Mouse (Mus musculus) heart, postnatal 0 days (tissue): ENCODE results near the gene Pwwp2b. TPM values are rescaled to one million over a fixed set of nuclear protein-coding genes. Genes with fewer than 3 reads are reported as not detected.

Source experiments
- ATAC-seq: fragments of 200-750 bp; cut with Nextera tagmentation; 2 replicates; pipeline ENCODE4 v1.8.0; 2017; ENCODE audit warnings: low read depth, moderate number of reproducible peaks, moderate library complexity; ENCODE audit not compliant: insufficient read depth
- DNase-seq: peaks from one replicate; pipeline ENCODE4 v3.0.0-alpha.2; 2016; ENCODE audit warnings: low spot score
- H3K27ac ChIP-seq: fragments of 300-500 bp; sonication (generic); 2 replicates; pipeline ENCODE4 v1.5.1; 2014; ENCODE audit warnings: low read depth, mild to moderate bottlenecking
- H3K27me3 ChIP-seq: fragments of 300-500 bp; sonication (generic); 2 replicates; pipeline ENCODE4 v1.6.1; 2014; ENCODE audit warnings: low read length, mixed read lengths; ENCODE audit not compliant: control insufficient read depth, insufficient read depth
- H3K36me3 ChIP-seq: fragments of 300-500 bp; sonication (generic); replicated peaks from 2 replicates; pipeline ENCODE4 v1.6.1; 2014; ENCODE audit warnings: low read length, mixed read lengths; ENCODE audit not compliant: control insufficient read depth, insufficient read depth
- H3K4me1 ChIP-seq: fragments of 300-500 bp; sonication (generic); 2 replicates; pipeline ENCODE4 v1.6.1; 2014; ENCODE audit warnings: antibody characterized with exemption; ENCODE audit not compliant: control insufficient read depth, insufficient read depth
- H3K4me2 ChIP-seq: fragments of 300-500 bp; sonication (generic); 2 replicates; pipeline ENCODE4 v1.6.1; 2014; ENCODE audit warnings: low read depth, mild to moderate bottlenecking, low read length, moderate library complexity
- H3K4me3 ChIP-seq: fragments of 300-500 bp; sonication (generic); 2 replicates; pipeline ENCODE4 v1.5.1; 2014; ENCODE audit warnings: low read depth, low read length
- H3K9ac ChIP-seq: fragments of 300-500 bp; sonication (generic); replicated peaks from 2 replicates; pipeline ENCODE4 v1.6.1; 2014; ENCODE audit warnings: low read depth, low read length, mixed read lengths
- H3K9me3 ChIP-seq: fragments of 300-500 bp; sonication (generic); replicated peaks from 2 replicates; pipeline ENCODE4 v1.6.1; 2016; ENCODE audit warnings: low read length; ENCODE audit not compliant: control insufficient read depth
- CTCF ChIP-seq: IDR thresholded peaks from 2 replicates; pipeline ENCODE4 v1.5.1; 2016; ENCODE audit warnings: antibody characterized with exemption, control low read depth, low read depth
- EP300 ChIP-seq: IDR thresholded peaks from 2 replicates; pipeline ENCODE4 v1.6.1; 2016; ENCODE audit warnings: antibody characterized with exemption, low read depth
- WGBS: fragments of 180-500 bp; shearing (Covaris S2); extraction: QIAGEN DNeasy Blood & Tissue Kit; methylation state at CpG from one replicate; pipeline ENCODE4 v1.1.7; 2014; 5-methylcytosine and 5-hydroxymethylcytosine counted together
- polyA plus RNA-seq: library from polyadenylated mRNA; unstranded; fragments of >200 nt; fragmentation: Nextera tagmentation; extraction: Ambion mirVana; gene quantifications from 2 replicates; pipeline ENCODE4 v1.2.1, GENCODE M21; 2015
- total RNA-seq: library from RNA; depleted of rRNA; stranded (reverse); fragments of >200 nt; gene quantifications from 2 replicates; pipeline ENCODE4 v1.2.3, GENCODE M21; 2014; ENCODE audit warnings: low replicate concordance

The Pwwp2b gene
- total and polyA plus RNA-seq, 2 experiments from 2014 or later: 7.4 to 9.4 TPM

GRCm38 (mm10) chr7:139220303-139220702, 28.0 kb upstream of the Pwwp2b start:
- H3K27ac ChIP-seq: no peak overlapping the region
- WGBS: 31% methylated on average over 2 of the region's 2 CpGs
- H3K4me2 ChIP-seq: no peak overlapping the region

DNA sequence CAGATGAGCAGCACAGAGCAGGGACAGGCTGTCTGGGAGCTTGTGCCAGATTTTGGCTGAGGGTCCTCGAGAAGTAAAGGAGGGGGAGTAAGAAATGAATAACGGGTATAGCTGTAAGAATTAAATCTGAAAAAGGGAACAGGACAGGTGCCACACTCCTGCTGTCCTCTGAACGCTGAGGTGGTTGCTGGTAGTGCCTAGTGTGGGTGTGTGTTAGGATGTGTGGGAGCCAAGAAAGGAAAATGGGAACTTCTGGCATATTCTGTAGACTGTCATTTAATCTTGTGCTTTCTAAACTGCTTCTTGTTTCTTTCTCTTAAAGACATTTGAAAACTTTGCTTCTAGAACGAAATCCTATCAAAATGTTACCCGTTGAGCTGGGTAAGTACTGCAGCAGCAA, 27.2 kb upstream of the Pwwp2b start:
- Histone ChIP-seq H3K4me1 (peaks cover 37% of the 10 kb centered on the region), H3K27me3 (no peaks in the 10 kb centered on the region), H3K4me3 (no peak overlapping the region), H3K9me3 (no peaks in the 10 kb centered on the region), H3K36me3 (no peaks in the 10 kb centered on the region), H3K4me2 (no peak overlapping the region), H3K9ac (no peak overlapping the region), H3K27ac (no peak overlapping the region)
- no peak for DNase-seq
- no peak for ATAC-seq
- no peak for TF ChIP-seq EP300
- 75% methylated on average over 5 of the region's 5 CpGs for WGBS

More at GRCm38 (mm10) chr7:139220303-139220702, 28.0 kb upstream of the Pwwp2b start:
- Histone ChIP-seq H3K27me3 (no peaks in the 10 kb centered on the region), H3K36me3 (no peaks in the 10 kb centered on the region), H3K4me3 (no peak overlapping the region), H3K4me1 (peaks cover 39% of the 10 kb centered on the region), H3K9me3 (no peaks in the 10 kb centered on the region), H3K9ac (no peak overlapping the region)
- DNase-seq (no peak), ATAC-seq (no peak; the same call in 1 of the 2 replicates)
- peak; percentile 13; the same call in 1 of the 2 replicates for TF ChIP-seq CTCF
- TF ChIP-seq EP300: no peak

GRCm38 (mm10) chr7:139221856-139222255, 26.4 kb upstream of the Pwwp2b start:
- Histone ChIP-seq H3K27ac (no peak overlapping the region), H3K36me3 (no peaks in the 10 kb centered on the region), H3K9me3 (no peaks in the 10 kb centered on the region), H3K4me1 (peaks cover 29% of the 10 kb centered on the region), H3K4me3 (no peak overlapping the region), H3K4me2 (no peak overlapping the region), H3K9ac (no peak overlapping the region), H3K27me3 (no peaks in the 10 kb centered on the region)
- DNase-seq (no peak), ATAC-seq (no peak)
- 82% methylated on average over 2 of the region's 2 CpGs for WGBS
- TF ChIP-seq EP300 (no peak), CTCF (no peak)

DNA sequence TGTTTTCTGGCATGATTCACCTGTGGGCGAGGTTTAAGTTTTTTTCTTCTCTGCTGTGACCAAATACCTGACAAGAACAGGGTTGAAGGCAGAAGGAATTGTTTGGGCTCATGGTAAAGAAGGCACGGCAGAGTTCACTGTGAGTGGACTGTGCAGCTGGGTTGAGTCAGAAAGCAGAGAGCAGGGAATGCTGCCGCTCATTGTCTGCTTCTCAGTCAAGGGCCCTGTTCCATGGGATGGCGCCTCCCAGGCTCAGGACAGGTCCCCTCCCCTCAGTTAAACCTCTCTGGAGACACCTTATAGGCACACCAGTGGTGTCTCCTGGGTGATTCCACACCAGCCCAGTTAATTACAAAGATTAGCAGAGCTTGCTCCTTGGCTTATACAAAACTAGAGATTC, 25.9 kb upstream of the Pwwp2b start:
- Histone ChIP-seq H3K9me3 (no peaks in the 10 kb centered on the region), H3K36me3 (no peaks in the 10 kb centered on the region), H3K27ac (no peak overlapping the region), H3K27me3 (no peaks in the 10 kb centered on the region), H3K4me2 (no peak overlapping the region), H3K4me1 (peaks cover 29% of the 10 kb centered on the region), H3K9ac (no peak overlapping the region), H3K4me3 (no peak overlapping the region)
- no peak for ATAC-seq
- DNase-seq: no peak
- WGBS: 81% methylated on average over 4 of the region's 4 CpGs
- TF ChIP-seq CTCF: no peak
- no peak for TF ChIP-seq EP300

GRCm38 (mm10) chr7:139224070-139224469, 24.2 kb upstream of the Pwwp2b start:
- H3K9me3 ChIP-seq: no peaks in the 10 kb centered on the region
- H3K4me1 ChIP-seq: peaks cover 38% of the 10 kb centered on the region
- WGBS: 70% methylated on average over 1 of the region's 1 CpGs
- DNase-seq (no peak), ATAC-seq (no peak)
- no peak for TF ChIP-seq CTCF
- no peak for TF ChIP-seq EP300
- H3K27ac ChIP-seq: peak overlapping the region; percentile 63; the same call in 1 of the 2 replicates
- H3K9ac ChIP-seq: no peak overlapping the region
- no peak overlapping the region for H3K4me3 ChIP-seq
- H3K4me2 ChIP-seq: no peak overlapping the region
- H3K36me3 ChIP-seq: no peaks in the 10 kb centered on the region
- H3K27me3 ChIP-seq: no peaks in the 10 kb centered on the region

DNA sequence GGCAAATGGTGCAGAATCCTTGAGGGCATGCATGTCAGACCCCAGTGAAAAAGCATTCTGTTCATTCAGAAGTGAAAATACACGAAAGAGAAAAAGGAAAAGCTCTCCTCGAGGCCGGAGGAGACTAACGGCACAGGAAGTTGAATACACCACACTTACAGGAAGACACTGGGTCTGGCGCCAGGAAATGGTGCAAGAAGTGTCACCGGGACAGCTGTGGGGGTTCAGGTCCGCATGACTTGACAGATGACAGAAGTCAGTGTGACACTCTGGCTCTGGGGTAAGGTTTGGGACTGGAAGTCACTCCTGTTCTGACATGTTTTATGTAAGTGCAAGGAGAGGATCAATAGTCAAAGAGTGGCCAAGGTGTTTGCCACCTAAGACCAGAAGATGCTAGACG, 23.6 kb upstream of the Pwwp2b start:
- WGBS: 50% methylated on average over 8 of the region's 8 CpGs
- DNase-seq (peak; percentile 50), ATAC-seq (no peak)
- peaks cover 39% of the 10 kb centered on the region for H3K4me1 ChIP-seq
- TF ChIP-seq EP300 (no peak), CTCF (no peak)
- H3K27ac ChIP-seq: peak overlapping the region; percentile 63; the same call in 1 of the 2 replicates
- no peak overlapping the region for H3K4me3 ChIP-seq
- H3K9me3 ChIP-seq: no peaks in the 10 kb centered on the region
- no peaks in the 10 kb centered on the region for H3K27me3 ChIP-seq
- H3K9ac ChIP-seq: no peak overlapping the region
- no peaks in the 10 kb centered on the region for H3K36me3 ChIP-seq
- no peak overlapping the region for H3K4me2 ChIP-seq
